In the genomic region with DNA sequence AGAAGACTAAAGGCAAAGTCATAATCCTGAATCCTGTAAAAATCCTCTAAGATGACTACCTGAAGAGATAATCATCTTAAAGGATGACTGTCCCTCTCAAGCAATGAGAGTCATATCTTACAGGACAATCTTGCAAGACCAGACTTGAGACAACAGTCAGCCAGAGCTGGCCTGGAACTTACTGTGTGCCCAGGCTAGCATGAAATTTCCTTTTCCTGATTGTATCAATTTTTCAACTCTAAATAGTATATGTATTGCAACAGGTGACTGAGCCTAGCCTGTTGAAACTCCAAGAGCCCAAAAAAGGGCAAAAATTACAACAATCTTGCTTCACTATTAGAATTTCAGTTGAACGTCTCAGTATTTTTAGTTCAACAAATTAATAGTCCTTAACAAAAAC, we compare ENCODE assay signal across 24 mouse cellular contexts. TPM values are rescaled to one million over a fixed set of nuclear protein-coding genes. Genes with fewer than 3 reads are reported as not detected.
DNase-seq lines count a peak whose midpoint lies in the region; ATAC-seq and TF ChIP-seq lines count a peak whose summit lies in the region.
"Had no signal": no experiment of that assay in that cellular context is flagged by ENCODE, and none has a peak within 500 bp of the region (broad histone marks: within the 10 kb centered on the region; RNA-seq: fewer than 3 reads in every experiment).

No protein-coding gene starts in this region.

- ATAC-seq in heart, embryonic 13.5 days (ENCODE audit: extremely low read depth, insufficient number of reproducible peaks, low FRiP score, low TSS enrichment): no peak
- peak; percentile 73 for ATAC-seq in granulocyte monocyte progenitor cell, adult 5-6 weeks (replicated peaks; ENCODE audit: poor library complexity, severe bottlenecking)
- ATAC-seq in hindbrain, embryonic 13.5 days (ENCODE audit: low FRiP score): no peak
- ATAC-seq: forebrain, embryonic 15.5 days; intestine, postnatal 0 days; Patski had no signal

- TF ChIP-seq POLR2A in heart, adult 2 months (IDR thresholded peaks at IDR 0.05; ENCODE audit: insufficient read depth, low read depth, low read length): no peak

- no peaks in the 10 kb centered on the region for H3K9me3 ChIP-seq in heart, embryonic 10.5 days
- H3K9me3 ChIP-seq in heart, embryonic 13.5 days: no peaks in the 10 kb centered on the region
- H3K9me3 ChIP-seq in hindbrain, embryonic 13.5 days: no peaks in the 10 kb centered on the region
- H3K9me3 ChIP-seq: forebrain, embryonic 15.5 days; G1E; hindbrain, embryonic 15.5 days had no signal

- no peak for TF ChIP-seq EP300 in heart, adult 2 months (IDR thresholded peaks at IDR 0.05; ENCODE audit: insufficient read depth, low read depth, low read length)

- TF ChIP-seq CTCF in heart, adult 2 months (IDR thresholded peaks at IDR 0.05): no peak

- intact Hi-C loops in heart, adult 2 months (cut with DNase I): no loop called here

- H3K9ac ChIP-seq in heart, embryonic 13.5 days: no peak overlapping the region
- no peak overlapping the region for H3K9ac ChIP-seq in heart, adult 2 months (ENCODE audit: low read depth, low read length)
- H3K9ac ChIP-seq in hindbrain, embryonic 13.5 days: no peak overlapping the region
- H3K9ac ChIP-seq: forebrain, embryonic 15.5 days; hindbrain, embryonic 15.5 days had no signal

- no peak overlapping the region for H3K4me2 ChIP-seq in heart, embryonic 13.5 days
- H3K4me2 ChIP-seq in hindbrain, embryonic 13.5 days: no peak overlapping the region
- H3K4me2 ChIP-seq: forebrain, embryonic 15.5 days; hindbrain, embryonic 15.5 days had no signal

- peaks cover 23% of the 10 kb centered on the region for H3K36me3 ChIP-seq in heart, embryonic 10.5 days
- peaks cover 48% of the 10 kb centered on the region for H3K36me3 ChIP-seq in heart, embryonic 13.5 days
- peaks cover 7% of the 10 kb centered on the region for H3K36me3 ChIP-seq in heart, adult 2 months (ENCODE audit: control insufficient read depth, insufficient read depth, low read length)
- peaks cover 21% of the 10 kb centered on the region for H3K36me3 ChIP-seq in hindbrain, embryonic 13.5 days

- peaks cover 28% of the 10 kb centered on the region for H3K4me1 ChIP-seq in heart, embryonic 10.5 days
- peaks cover 39% of the 10 kb centered on the region for H3K4me1 ChIP-seq in heart, embryonic 13.5 days
- H3K4me1 ChIP-seq in heart, adult 2 months (ENCODE audit: control insufficient read depth, insufficient read depth, low read length): peaks cover 3% of the 10 kb centered on the region
- H3K4me1 ChIP-seq in hindbrain, embryonic 13.5 days (replicated peaks): no peaks in the 10 kb centered on the region
- H3K4me1 ChIP-seq: forebrain, embryonic 15.5 days; hindbrain, embryonic 15.5 days had no signal

- H3K4me3 ChIP-seq in heart, embryonic 10.5 days: no peak overlapping the region
- no peak overlapping the region for H3K4me3 ChIP-seq in heart, embryonic 13.5 days
- no peak overlapping the region for H3K4me3 ChIP-seq in heart, adult 2 months
- H3K4me3 ChIP-seq in hindbrain, embryonic 13.5 days: no peak overlapping the region
- H3K4me3 ChIP-seq: forebrain, embryonic 15.5 days; hindbrain, embryonic 15.5 days had no signal

- WGBS in heart, embryonic 10.5 days: 63% methylated on average over 1 of the region's 1 CpGs
- WGBS in heart, embryonic 13.5 days: 56% methylated on average over 1 of the region's 1 CpGs
- 87% methylated on average over 1 of the region's 1 CpGs for WGBS in heart, adult 2 months
- WGBS in hindbrain, embryonic 13.5 days: 83% methylated on average over 1 of the region's 1 CpGs

- H3K27me3 ChIP-seq in heart, embryonic 10.5 days (ENCODE audit: insufficient read depth, poor library complexity, severe bottlenecking): no peaks in the 10 kb centered on the region
- no peaks in the 10 kb centered on the region for H3K27me3 ChIP-seq in heart, embryonic 13.5 days (replicated peaks)
- H3K27me3 ChIP-seq in heart, adult 2 months (ENCODE audit: control insufficient read depth, insufficient read depth, low read length): no peaks in the 10 kb centered on the region
- H3K27me3 ChIP-seq in hindbrain, embryonic 13.5 days: no peaks in the 10 kb centered on the region
- H3K27me3 ChIP-seq: CH12.LX; forebrain, embryonic 15.5 days; hindbrain, embryonic 15.5 days; Patski had no signal

- no peak for DNase-seq in heart, embryonic 10.5 days (ENCODE audit: low spot score)
- no peak for DNase-seq in heart, postnatal 4 days
- DNase-seq in heart, adult 2 months: no peak
- peak; percentile 71 for DNase-seq in 416B (ENCODE audit: low read depth)
- no peak for DNase-seq in spleen, postnatal 10 days (ENCODE audit: low spot score in 2 of 2)
- DNase-seq: adrenal gland, postnatal 10 days; adrenal gland, postnatal 36 days; B cell, adult 2 months; cerebellum, adult 18-20 months; cerebellum, adult 9-10 months; cerebellum, postnatal 14 days; gastrocnemius, postnatal 25 days; heart, adult 11 months; heart, postnatal 10 days; kidney, adult 2 months had no signal

- H3K79me2 ChIP-seq in heart, adult 2 months (replicated peaks; ENCODE audit: control insufficient read depth, insufficient read depth, low read length): no peaks in the 10 kb centered on the region

- peak overlapping the region; percentile 76 for H3K27ac ChIP-seq in heart, embryonic 10.5 days
- peak overlapping the region; percentile 79 for H3K27ac ChIP-seq in heart, embryonic 13.5 days (replicated peaks)
- no peak overlapping the region for H3K27ac ChIP-seq in heart, adult 2 months
- H3K27ac ChIP-seq in hindbrain, embryonic 13.5 days: no peak overlapping the region
- H3K27ac ChIP-seq: forebrain, embryonic 15.5 days; hindbrain, embryonic 15.5 days had no signal

RNA-seq across cellular contexts. Expression of gene Rev1, which starts 26.4 kb away (rescaled TPM):
- polyA plus RNA-seq in heart, embryonic 10.5 days (2016; fragmentation: Nextera tagmentation; extraction: Ambion mirVana): 27.9 and 32.2 TPM in 2 replicates
- total RNA-seq in heart, postnatal 4 days (2021): 10 to 100 TPM; 24.2 to 28.5 TPM
- 19.6 and 19.7 TPM in 2 replicates for polyA plus RNA-seq in heart, embryonic 13.5 days (2015; fragmentation: Nextera tagmentation; extraction: Ambion mirVana)
- 10 to 100 TPM; 14.0 to 16.1 TPM for total RNA-seq in heart, adult 2 months (2021)
- polyA plus RNA-seq in heart, adult 2 months (2012; rRNA removed): 4.8 and 10.0 TPM in 2 replicates
- 34.0 and 35.4 TPM in 2 replicates for total RNA-seq in granulocyte monocyte progenitor cell, adult 5-6 weeks (2014; fragmentation: Nextera tagmentation)
- total RNA-seq in granulocyte monocyte progenitor cell, adult 5-6 weeks (2017): 41.4 and 52.3 TPM in 2 replicates
- 38.9 and 43.5 TPM in 2 replicates for polyA plus RNA-seq in hindbrain, embryonic 13.5 days (2015; fragmentation: Nextera tagmentation; extraction: Ambion mirVana)

Comparison
In these comparisons a context has a peak if more than half of its experiments do, and no peak if none do; other contexts are left out.
1. H3K27ac ChIP-seq: peak in heart, embryonic 10.5 days (single experiment) and heart, embryonic 13.5 days (single experiment); none in heart, adult 2 months (single experiment) and hindbrain, embryonic 13.5 days (single experiment).